ENCODE assay signal across 25 mouse cellular contexts in the genomic region with DNA sequence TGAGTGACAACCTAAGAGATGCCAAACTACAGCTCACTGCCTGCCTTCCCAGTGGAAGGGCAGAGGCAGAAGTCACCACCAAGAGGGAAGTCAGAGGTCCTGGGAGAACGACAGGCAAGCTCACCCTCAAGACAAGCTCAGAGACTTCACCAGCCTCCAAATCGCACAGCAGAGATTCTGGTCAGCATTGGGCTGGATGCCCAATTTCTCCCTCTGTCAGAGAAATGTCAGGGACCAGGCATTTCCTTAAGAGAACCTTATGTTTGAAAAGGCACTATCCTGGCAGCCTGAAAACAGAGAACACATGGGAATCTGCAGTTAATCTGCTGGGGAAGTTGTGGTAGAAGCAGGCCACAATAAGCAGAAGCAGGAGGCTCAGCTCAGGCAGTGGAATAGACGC.
DNase-seq lines count a peak whose midpoint lies in the region; ATAC-seq lines count a peak whose summit lies in the region.
"Had no signal": no experiment of that assay in that cellular context is flagged by ENCODE, and none has a peak within 500 bp of the region (broad histone marks: within the 10 kb centered on the region; RNA-seq: fewer than 3 reads in every experiment).

No protein-coding gene starts in this region.

- H3K4me1 ChIP-seq in heart, embryonic 13.5 days, result peaks cover 14% of the 10 kb centered on the region
- H3K4me1 ChIP-seq: embryonic facial prominence, embryonic 12.5 days had no signal

- H3K27ac ChIP-seq in heart, embryonic 13.5 days (replicated peaks), result 0 out of 2 replicates have a peak overlapping the region, but pooled peaks have one; percentile 15
- H3K27ac ChIP-seq: embryonic facial prominence, embryonic 12.5 days; hindbrain, embryonic 14.5 days; liver, embryonic 14.5 days had no signal

- peak; percentile 17 to 43 for DNase-seq in cerebellum, adult 18-20 months
- no peak for DNase-seq in cerebellum, adult 8-10 months
- no peak for DNase-seq in heart, postnatal 14 days
- peak; percentile 14 for DNase-seq in MEL-GATA-1-ER (ENCODE audit: extremely low read depth, low read depth)
- DNase-seq in cerebellum, postnatal 25 days, result peak; percentile 25 to 54
- DNase-seq in embryo, embryonic 11 days, result no peak
- DNase-seq: adrenal gland, postnatal 14 days; gastrocnemius, postnatal 14 days; kidney, adult 9 months; kidney, postnatal 14 days; layer of hippocampus, adult 9-11 months; liver; lung, adult 2 months; spleen, adult 18-20 months; thymus, adult 2 months; thymus, postnatal 36 days had no signal

- no peak overlapping the region for H3K9ac ChIP-seq in heart, embryonic 13.5 days
- H3K9ac ChIP-seq: embryonic facial prominence, embryonic 12.5 days; hindbrain, embryonic 14.5 days; liver, embryonic 14.5 days had no signal

- H3K27me3 ChIP-seq in heart, embryonic 13.5 days (replicated peaks), result no peaks in the 10 kb centered on the region
- H3K27me3 ChIP-seq: embryonic facial prominence, embryonic 12.5 days had no signal

- H3K9me3 ChIP-seq in heart, embryonic 13.5 days, result no peaks in the 10 kb centered on the region
- H3K9me3 ChIP-seq: embryonic facial prominence, embryonic 12.5 days had no signal

- no peak overlapping the region for H3K4me3 ChIP-seq in heart, embryonic 13.5 days
- H3K4me3 ChIP-seq: embryonic facial prominence, embryonic 12.5 days had no signal

- 50% methylated on average over 3 of the region's 3 CpGs for WGBS in heart, embryonic 13.5 days

- intact Hi-C loops in heart, postnatal 14 days (cut with DNase I), result no loop called here

- ATAC-seq in heart, embryonic 13.5 days (ENCODE audit: extremely low read depth, insufficient number of reproducible peaks, low FRiP score, low TSS enrichment), result no peak
- ATAC-seq: CD4-positive, CD25-positive, alpha-beta regulatory T cell, adult 4 months; forebrain, embryonic 14.5 days; intestine, postnatal 0 days; midbrain, embryonic 16.5 days had no signal

- no peak overlapping the region for H3K4me2 ChIP-seq in heart, embryonic 13.5 days
- H3K4me2 ChIP-seq: embryonic facial prominence, embryonic 12.5 days; heart, embryonic 11.5 days; hindbrain, embryonic 14.5 days had no signal

- H3K36me3 ChIP-seq in heart, embryonic 13.5 days, result no peaks in the 10 kb centered on the region
- H3K36me3 ChIP-seq: embryonic facial prominence, embryonic 12.5 days had no signal

Comparison
In these comparisons a context has a peak if more than half of its experiments do, and no peak if none do; other contexts are left out.
1. DNase-seq: peak in cerebellum, adult 18-20 months (2 of 2), MEL-GATA-1-ER (single experiment) and cerebellum, postnatal 25 days (2 of 2); none in cerebellum, adult 8-10 months (single experiment), heart, postnatal 14 days (0 of 2) and embryo, embryonic 11 days (single experiment).